Mouse (Mus musculus): ENCODE data around the gene Snai3.

DNA sequence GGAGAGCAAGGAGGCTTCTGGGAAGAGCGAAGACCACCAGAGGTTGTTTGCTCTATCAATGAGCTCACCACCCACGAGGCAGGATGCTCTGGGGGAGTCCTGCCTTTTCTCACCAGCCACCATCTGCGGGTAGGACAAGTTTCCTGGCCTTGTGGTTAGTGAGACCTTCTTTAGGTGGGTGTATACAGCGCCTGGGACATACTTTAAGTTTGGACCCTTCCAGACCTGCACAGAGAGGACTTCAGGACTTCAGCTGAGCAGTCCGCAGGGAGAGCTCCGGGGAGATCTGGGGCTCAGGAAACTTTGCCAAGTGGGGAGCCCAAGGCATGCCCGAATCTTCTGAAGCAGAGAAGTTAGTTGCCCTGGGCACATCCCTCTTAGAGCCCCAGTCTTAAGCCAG, 543 bp downstream of the Snai3 start:
- TF ChIP-seq TAL1 (IDR thresholded peaks at IDR 0.05; ENCODE audit: low read length), result no peak
- no peak for TF ChIP-seq GATA1 (IDR thresholded peaks at IDR 0.05; ENCODE audit: low read length)
